Mouse (Mus musculus) stomach, postnatal 0 days (tissue): ENCODE measurements around the gene Trim38.

Experiments used
- CTCF ChIP-seq: IDR thresholded peaks from 2 replicates; pipeline ENCODE4 v1.5.1; 2016; ENCODE audit warnings: antibody characterized with exemption, low read depth, mild to moderate bottlenecking, moderate library complexity
- EP300 ChIP-seq: optimal IDR thresholded peaks from 2 replicates; pipeline ENCODE3; 2016; ENCODE audit warnings: antibody characterized with exemption

DNA sequence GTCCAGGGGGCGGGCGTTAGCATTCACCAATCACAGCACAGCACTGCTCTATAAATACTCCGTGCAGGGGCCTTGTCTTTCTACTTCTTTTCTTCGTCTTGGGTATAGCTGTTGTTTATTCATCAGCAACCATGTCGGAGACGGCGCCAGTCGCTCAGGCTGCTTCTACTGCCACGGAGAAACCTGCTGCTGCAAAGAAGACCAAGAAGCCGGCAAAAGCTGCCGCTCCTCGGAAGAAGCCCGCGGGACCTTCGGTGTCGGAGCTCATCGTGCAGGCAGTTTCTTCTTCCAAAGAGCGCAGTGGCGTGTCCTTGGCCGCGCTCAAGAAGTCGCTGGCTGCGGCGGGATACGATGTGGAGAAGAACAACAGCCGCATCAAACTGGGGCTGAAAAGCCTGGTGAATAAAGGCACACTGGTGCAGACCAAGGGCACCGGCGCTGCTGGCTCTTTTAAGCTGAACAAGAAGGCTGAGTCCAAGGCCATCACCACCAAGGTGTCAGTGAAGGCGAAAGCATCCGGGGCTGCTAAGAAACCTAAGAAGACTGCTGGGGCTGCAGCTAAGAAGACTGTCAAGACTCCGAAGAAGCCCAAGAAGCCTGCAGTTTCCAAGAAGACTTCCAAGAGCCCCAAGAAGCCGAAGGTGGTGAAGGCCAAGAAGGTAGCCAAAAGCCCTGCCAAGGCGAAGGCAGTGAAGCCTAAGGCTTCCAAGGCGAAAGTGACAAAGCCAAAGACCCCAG is 6.0 kb upstream of the Trim38 start, which contains the start of gene Hist1h1a:
- no peak for TF ChIP-seq CTCF
- TF ChIP-seq EP300 = peak; percentile 91
